19 mouse cellular contexts compared by ENCODE assay signal in the genomic region with DNA sequence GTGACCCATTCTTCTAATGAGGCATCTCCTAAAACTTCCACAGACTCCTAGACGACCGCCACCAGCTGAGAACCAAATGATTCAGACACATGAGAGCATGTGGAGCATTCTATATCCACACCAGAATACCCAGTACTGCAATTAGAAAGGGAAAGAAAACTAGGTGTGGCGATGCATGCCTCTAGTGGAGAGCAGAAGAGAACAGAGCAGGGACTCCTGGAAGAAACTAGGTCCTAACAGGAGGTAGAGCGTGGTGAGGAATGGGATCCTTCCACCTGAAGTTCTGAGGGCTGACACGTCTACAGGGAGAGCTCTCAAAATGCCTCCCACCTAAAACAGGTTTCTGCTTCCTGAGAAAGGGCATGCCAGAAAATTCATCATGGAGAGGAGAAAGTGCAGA.
"Had no signal": no experiment of that assay in that cellular context is flagged by ENCODE, and none has a peak within 500 bp of the region (broad histone marks: within the 10 kb centered on the region; RNA-seq: fewer than 3 reads in every experiment).

No protein-coding gene starts in this region.

- H3K4me3 ChIP-seq: intestine, embryonic 15.5 days; midbrain, embryonic 12.5 days; midbrain, embryonic 15.5 days; neural tube, embryonic 12.5 days; neural tube, embryonic 15.5 days had no signal

- ATAC-seq: liver, postnatal 0 days; lung, postnatal 0 days; midbrain, embryonic 15.5 days had no signal

- H3K4me2 ChIP-seq: intestine, embryonic 15.5 days; lung, embryonic 14.5 days; midbrain, embryonic 12.5 days; midbrain, embryonic 15.5 days; neural tube, embryonic 12.5 days; neural tube, embryonic 15.5 days had no signal

- H3K36me3 ChIP-seq: intestine, embryonic 15.5 days; midbrain, embryonic 12.5 days; midbrain, embryonic 15.5 days; neural tube, embryonic 12.5 days; neural tube, embryonic 15.5 days had no signal

- H3K9me3 ChIP-seq: intestine, embryonic 15.5 days; midbrain, embryonic 12.5 days; midbrain, embryonic 15.5 days; neural tube, embryonic 15.5 days had no signal

- H3K9ac ChIP-seq: intestine, embryonic 15.5 days; liver, embryonic 14.5 days; liver, postnatal 0 days; lung, embryonic 14.5 days; midbrain, embryonic 12.5 days; midbrain, embryonic 15.5 days; neural tube, embryonic 12.5 days; neural tube, embryonic 15.5 days had no signal

- H3K27ac ChIP-seq: intestine, embryonic 15.5 days; kidney, postnatal 0 days; liver, embryonic 14.5 days; macrophage; midbrain, embryonic 12.5 days; midbrain, embryonic 15.5 days; neural tube, embryonic 12.5 days; neural tube, embryonic 15.5 days had no signal

- H3K27me3 ChIP-seq: intestine, embryonic 15.5 days; midbrain, embryonic 12.5 days; midbrain, embryonic 15.5 days; neural tube, embryonic 12.5 days; neural tube, embryonic 15.5 days had no signal

- H3K4me1 ChIP-seq: neural tube, embryonic 12.5 days; neural tube, embryonic 15.5 days had no signal

- DNase-seq: kidney, adult 2 months; kidney, postnatal 25 days; left cerebral cortex, postnatal 4 days; liver, postnatal 0 days; lung, embryonic 14.5 days; right cerebral cortex, adult 18-20 months; right cerebral cortex, postnatal 14 days; right cerebral cortex, postnatal 4 days; thymus, adult 18-20 months; thymus, postnatal 36 days had no signal
